Mouse (Mus musculus): ENCODE data around the gene March6. TPM values are rescaled to one million over a fixed set of nuclear protein-coding genes. Genes with fewer than 3 reads are reported as not detected.

The March6 gene
- total RNA-seq, 2 experiments from 2014 or later: 31.1 to 35.7 TPM

DNA sequence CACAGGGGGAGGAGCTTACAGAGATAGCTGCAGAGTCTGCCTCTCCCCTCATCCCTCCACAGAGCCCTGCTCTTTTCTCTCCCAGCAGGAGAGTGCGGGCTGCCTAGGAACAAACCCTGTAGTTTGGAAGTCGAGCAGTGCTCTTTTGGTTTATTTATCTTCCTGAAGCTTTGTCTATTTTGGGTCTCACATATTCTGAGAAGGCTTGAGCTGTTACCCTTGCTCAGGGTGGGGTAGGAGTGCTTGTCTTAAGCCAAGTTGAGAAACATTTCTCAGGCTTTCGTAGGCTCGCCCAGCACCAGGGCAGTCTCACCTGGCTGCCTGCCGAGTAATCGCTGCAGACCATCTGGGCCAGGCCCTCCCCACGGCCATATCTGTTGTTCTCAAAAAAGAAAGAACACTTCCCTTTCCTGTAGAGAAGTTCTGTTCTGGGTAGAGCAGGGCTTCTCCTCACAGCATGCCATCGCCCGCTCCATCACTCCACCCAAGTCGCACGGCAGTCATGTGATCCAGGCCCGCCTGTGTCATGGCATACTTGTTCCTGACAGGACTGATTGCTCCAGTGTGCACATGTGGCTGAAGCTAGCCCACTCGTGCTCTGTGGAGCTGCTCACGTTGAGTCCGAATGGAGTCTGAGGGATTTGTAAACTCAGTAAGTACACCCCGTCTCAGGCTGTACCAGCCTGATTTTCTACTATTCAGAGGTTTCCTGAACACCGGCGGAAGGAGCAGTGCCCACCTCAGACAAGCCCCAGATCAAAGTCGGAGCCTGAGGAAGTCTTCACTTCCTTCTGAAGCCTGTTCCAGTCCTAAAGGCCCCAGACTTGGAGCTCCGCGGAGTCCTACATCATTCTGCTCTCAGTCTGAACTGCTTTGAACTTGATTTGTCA lies 112.8 kb downstream of the March6 start:
- ATAC-seq (ENCODE audit: poor library complexity, severe bottlenecking): peak; percentile 80

DNA sequence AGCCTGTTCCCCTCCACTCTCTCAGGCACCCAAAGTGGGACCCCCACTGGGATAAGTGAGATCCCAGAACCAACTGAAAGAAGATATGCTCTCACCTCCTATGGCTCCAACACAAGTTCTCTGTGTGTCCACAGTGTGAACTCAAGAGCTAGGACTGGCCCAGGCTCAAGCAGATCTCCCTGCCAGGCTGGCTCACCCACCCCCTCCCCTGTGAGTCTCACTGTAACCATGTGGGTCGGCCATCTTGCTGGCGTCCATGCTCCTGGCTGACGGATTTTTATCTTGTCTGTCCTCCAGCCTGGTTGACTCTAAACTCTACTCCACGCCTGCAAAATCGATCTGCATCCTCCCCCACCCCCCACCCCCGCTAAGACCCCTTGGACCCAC lies 113.5 kb downstream of the March6 start:
- ATAC-seq (ENCODE audit: poor library complexity, severe bottlenecking): no peak

DNA sequence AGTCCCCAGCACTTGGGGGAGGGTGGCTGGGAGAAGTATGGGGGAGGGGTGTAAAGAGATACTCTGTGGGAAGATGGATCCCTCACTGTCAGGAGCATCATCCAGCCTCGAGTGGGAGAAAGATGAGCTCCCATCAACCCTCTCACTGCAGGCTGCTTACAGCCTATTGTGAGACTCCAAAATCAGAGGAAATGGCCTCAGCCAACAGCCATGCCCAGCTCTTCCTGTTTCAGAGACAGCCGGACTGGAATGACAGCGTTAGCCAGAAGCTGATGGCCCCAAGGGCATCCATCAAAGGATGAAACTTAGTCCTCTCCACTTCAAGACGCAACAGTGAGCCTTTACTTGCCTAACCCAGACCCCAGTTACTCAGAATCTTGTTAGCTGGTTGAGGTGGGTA lies 115.7 kb downstream of the March6 start:
- no peak for ATAC-seq (ENCODE audit: poor library complexity, severe bottlenecking)

DNA sequence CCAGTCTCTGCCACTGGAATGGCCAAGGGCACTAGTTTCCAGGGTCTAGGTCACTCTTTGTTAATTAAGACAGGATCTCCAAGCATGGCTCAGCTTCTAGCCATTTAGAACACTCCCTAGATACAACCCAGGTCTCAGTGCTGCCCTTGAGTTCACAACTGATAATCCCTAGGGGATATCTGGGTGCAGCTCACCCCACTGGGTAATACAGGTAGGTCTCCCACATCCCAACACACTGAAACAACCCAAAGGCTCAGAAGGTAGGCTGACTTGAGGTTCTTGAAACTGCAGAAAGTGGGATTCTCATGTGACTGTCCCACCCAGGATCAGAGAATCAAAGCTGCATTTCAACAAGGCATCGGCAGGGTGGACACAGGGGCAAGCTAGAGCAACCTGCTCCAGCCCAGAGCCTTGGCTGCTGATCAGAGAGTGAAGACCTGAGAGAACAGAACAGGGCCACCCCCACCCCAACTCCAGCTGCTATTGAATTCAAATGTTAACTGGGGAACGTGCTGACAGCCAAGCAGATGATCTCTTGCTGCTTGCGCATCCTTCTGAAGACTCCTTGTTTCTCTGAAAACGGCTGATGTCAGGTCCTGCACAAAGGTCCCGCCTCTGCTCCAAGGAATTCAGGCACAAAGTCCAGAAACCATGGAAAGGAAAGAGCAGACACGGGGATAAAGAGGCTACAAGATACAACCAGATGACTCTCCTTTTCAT lies 116.5 kb downstream of the March6 start:
- ATAC-seq (ENCODE audit: poor library complexity, severe bottlenecking): no peak

DNA sequence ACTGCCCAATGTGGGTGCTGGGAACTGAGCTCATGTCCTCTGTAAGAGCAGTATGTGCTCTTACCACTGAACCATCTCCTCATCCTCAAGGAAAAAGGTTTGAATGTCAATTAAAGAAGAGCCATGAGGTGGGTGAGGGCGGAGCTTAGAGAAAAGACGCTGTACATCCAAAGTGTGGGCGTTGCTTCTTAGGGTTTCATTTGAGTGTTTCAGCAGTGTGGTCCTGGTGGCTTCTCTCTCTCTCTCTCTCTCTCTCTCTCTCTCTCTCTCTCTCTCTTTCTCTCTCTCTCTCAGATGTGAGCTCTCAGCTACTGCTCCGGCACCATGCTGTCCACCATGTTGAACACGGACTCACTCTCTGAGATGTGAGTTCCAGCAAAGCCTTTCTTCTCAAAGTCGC lies 117.2 kb downstream of the March6 start:
- no peak for ATAC-seq (ENCODE audit: poor library complexity, severe bottlenecking)

DNA sequence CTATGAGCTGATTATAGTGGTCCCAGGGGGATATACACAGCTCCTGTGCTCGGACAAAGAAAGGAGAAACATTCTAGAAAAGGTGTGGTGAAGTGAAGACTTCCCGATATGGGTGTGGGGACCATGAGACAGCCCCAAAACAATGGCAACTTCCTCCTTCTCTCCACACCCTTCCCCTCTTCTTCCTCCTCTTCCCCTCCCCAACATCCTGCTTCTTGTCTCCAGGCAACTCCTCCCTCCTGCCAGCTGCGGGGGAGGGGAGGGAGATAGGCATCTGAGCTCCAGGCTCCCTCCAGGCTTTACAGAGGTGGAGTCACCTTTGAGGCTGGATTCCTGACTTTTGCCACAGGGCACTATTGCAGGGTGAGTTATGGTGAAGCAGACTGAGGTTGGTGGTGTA lies 117.9 kb downstream of the March6 start:
- peak; percentile 82 for ATAC-seq (ENCODE audit: poor library complexity, severe bottlenecking)

DNA sequence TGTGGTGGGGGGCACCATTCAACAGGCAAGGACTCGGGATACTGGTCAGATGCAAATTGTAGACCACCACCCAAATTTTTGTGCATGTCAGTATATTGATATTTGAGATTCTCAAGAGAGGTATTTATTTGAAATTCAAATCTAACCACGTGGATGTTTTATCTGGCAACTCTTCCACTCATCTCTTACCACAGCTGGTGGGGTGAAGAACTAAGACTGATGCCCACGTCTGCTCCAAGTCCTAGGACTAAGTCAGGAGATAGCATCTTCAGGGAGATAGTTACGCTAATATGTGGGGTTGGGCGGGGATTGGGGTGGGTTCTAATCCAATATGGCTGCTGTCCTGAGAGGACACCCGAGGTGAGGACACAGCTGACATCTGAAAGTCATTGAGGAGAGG lies 118.4 kb downstream of the March6 start:
- ATAC-seq (ENCODE audit: poor library complexity, severe bottlenecking): no peak

DNA sequence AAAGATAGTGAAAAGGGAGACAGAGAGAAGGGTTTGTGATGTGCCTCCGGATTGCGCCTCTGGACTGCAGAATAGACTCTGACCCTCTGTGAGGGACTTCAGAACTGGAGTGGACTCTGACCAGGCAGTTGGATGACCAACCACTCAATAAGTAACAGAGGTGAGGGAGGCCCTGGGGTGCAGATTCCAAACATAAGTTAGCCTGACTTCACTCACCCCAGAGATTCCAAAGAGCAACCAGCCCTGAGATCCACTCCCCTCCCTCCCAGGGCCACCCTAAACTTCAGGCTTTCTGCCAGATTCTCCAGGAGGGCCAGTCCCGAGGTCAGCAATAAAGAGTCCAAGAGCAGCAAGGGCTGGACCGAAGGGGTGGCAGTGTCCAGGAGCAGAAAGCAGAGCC lies 123.4 kb downstream of the March6 start:
- ATAC-seq (ENCODE audit: poor library complexity, severe bottlenecking): no peak

DNA sequence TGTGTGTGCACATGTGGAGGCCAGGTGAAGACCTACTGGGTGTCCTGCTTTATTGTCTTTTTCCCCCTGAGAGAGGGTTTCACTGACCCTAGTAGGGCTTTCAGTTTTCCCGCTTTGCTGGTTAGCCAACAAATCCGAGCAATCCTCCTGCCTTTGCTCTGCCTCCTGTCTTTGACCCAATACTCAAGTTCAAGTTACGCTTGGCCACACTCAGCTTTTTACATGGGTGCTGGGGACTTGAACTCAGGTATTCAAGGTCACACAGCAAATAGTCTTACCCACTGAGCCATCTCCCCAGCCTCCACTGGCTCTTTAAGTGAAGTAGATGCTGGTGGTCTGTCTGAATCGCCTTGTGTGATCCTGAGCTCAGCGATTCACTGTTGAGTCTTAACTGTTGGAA lies 124.0 kb downstream of the March6 start:
- no peak for ATAC-seq (ENCODE audit: poor library complexity, severe bottlenecking)

Other genes with a start within 250 kb of the March6 start
- gene Ankrd33b, start 163.3 kb downstream of the March6 start, total RNA-seq (2015): 4.8 and 5.1 TPM in 2 replicates
- 5.8 and 9.1 TPM in 2 replicates for gene Ankrd33b, start 163.3 kb downstream of the March6 start, total RNA-seq (2017)
- gene Ropn1l, start 77.3 kb downstream of the March6 start, total RNA-seq (2015): 1.3 and 1.4 TPM in 2 replicates
- 1.2 and 1.5 TPM in 2 replicates for gene Ropn1l, start 77.3 kb downstream of the March6 start, total RNA-seq (2017)
- 0.46 TPM in 1 of 2 replicates, not detected in the other for gene Cmbl, start 34.3 kb upstream of the March6 start, total RNA-seq (2015)
- gene Cmbl, start 34.3 kb upstream of the March6 start, total RNA-seq (2017): 0.48 TPM in 1 of 2 replicates, not detected in the other
- gene Cct5, start 70.8 kb upstream of the March6 start, total RNA-seq (2015): 274 and 308 TPM in 2 replicates
- gene Cct5, start 70.8 kb upstream of the March6 start, total RNA-seq (2017): 263 and 265 TPM in 2 replicates
- 7.0 and 10.5 TPM in 2 replicates for gene Fam173b, start 70.8 kb upstream of the March6 start, total RNA-seq (2015)
- 5.6 and 8.0 TPM in 2 replicates for gene Fam173b, start 70.8 kb upstream of the March6 start, total RNA-seq (2017)